Mouse (Mus musculus) forelimb bud, embryonic 11.5 days (tissue): ENCODE data around the gene Fdxacb1.

Experiments used
- DNase-seq: peaks from one replicate; pipeline ENCODE4 v3.0.0-alpha.2; 2012; ENCODE audit warnings: low read depth, low spot score

The Fdxacb1 gene

GRCm38 (mm10) chr9:50746214-50746677 is 21.8 kb upstream of the Fdxacb1 start, which contains the start of gene 2310030G06Rik:
Gene 2310030G06Rik, minus strand, starts transcription at chr9:50746536.
- peak; percentile 56 for DNase-seq

DNA sequence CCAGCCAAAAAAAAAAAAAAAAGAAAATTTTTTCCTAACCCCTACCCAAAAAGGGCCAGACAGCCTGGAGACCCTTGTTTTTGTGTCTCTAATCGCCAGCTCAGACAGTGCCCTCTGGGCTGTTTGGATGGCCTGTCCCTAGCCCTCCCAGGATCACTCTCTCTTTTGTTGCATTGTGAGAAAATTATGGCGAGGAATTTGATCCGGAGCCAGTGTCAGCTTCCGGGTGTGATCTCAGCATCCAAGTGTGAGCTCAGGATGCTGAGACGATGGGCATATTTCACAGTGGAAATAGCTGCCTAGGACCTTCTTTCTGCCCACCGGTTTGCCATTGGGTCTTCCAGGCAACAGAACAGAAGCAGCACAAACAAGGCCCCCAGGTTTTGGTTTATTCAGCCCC is 17.3 kb upstream of the Fdxacb1 start:
- no peak for DNase-seq

DNA sequence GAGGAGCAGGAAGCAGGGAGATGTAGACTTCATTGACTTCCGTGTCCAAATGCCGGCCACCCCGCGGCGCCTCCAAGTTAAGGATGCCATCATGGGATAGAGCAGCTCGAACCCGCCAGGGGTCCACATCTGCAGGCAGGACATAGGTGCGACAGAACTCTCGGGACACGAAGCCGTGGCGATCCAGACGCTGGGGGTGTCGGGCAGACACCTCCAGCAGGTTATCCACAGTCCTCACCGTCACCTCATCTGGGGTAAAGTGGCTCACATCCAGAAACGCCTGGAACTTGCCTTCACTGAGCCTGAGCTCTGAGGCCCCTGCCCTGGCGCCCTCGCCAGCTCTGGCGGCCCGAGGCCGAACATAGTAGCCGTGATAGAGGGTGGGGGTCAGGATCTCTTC is 16.7 kb upstream of the Fdxacb1 start, which contains the start of gene Cryab:
Cryab (plus strand) TSS at position 3 of the 400 bp plus-strand sequence.
- no peak for DNase-seq

DNA sequence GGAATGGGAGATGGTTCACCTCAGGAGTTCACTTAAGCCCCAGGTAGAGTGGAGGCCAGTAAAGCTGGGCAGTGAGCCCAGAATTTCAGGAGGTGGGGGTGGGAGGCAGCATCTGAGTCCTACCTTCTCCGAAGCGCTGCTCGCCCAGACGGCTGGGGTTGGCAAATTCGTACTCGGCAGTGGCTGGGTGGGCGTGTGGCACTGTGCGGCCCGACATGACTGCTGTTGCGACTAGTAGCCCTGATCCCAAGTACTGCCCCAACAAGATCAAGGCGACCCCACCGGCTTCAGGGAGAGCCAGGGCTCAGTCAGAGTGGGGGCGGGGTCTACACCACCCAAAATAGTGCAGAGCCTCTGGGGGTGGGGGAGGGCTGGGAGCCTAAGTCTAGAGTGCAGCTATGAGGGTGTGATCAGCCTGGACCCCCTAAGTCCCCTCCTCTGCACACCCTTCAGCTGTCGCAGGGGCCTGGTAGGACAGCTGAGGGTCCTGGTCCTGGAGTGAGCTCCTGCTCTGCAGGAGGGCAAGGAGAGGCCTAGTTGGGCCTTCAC is 15.9 kb upstream of the Fdxacb1 start, which contains the start of gene Hspb2:
Hspb2 (minus strand) TSS at position 301 of the 549 bp plus-strand sequence.
- DNase-seq: no peak

- DNase-seq: no peak
These were observed 15.0 kb upstream of the Fdxacb1 start for GRCm38 (mm10) chr9:50752784-50753615.

DNA sequence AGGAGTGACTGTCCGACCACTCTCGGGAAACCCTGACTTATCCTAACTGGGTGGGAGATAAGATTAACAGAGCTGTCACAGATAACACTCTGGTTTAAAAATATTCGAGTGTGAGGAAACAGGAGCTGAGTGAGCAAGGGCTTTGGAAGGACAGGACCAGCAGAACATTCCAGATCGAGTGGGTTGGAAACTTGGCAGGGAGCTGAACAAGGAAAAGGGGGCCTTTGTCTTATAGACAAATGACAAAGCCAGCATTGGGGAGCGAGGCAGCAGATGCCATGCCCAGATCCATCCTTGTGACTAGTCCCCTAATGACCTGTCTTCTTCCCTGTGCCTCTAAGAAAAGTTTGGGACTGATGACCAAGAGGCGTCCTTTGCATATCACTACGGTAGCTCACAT is 14.1 kb upstream of the Fdxacb1 start:
- DNase-seq: no peak

DNA sequence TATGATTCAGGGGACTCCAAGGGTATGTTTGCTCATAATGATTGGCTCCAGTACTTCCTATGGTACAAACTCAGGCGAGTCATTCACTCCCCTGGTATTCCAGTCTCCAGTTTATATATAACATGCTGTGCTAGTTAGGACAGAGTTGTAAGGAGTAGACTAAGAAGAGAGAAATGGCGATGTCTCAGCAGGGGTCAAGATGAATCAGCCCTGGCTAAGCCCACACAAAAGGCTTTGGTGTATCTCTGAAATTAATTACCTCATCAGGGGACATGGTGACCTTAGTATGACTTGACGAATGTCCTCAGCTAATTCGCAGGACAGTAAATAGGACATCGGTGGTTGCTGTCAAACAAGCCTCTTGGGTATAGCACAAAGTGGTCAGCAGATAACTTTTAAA is 11.3 kb upstream of the Fdxacb1 start:
- no peak for DNase-seq

GRCm38 (mm10) chr9:50761520-50762243 is 6.4 kb upstream of the Fdxacb1 start:
- DNase-seq: no peak

DNA sequence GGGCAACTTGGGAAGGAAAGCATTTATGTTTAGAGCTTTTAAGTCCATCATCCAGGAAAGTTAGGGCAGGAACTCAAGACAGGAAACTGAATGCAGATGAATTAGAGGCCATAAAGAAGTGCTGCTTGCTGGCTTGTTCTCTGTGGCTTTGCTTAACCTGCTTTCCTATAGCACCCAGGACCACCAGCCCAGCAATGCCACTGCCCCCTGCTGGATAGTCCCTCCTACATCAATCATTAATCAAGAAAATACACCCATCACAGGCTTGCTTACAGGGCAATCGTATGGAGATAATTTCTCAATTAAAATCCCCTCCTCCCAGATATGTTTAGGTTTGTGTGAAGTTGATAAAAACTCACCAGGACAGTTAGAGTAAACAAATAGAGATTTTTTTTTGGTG is 4.7 kb upstream of the Fdxacb1 start:
- DNase-seq: no peak

GRCm38 (mm10) chr9:50767531-50768106 is 417 bp upstream of the Fdxacb1 start:
- DNase-seq: no peak

GRCm38 (mm10) chr9:50770011-50770410 is 2.0 kb downstream of the Fdxacb1 start:
- DNase-seq: no peak

- no peak for DNase-seq
These were observed 6.0 kb downstream of the Fdxacb1 start for GRCm38 (mm10) chr9:50774026-50774462.

- peak; percentile 90 for DNase-seq
These were observed 7.1 kb downstream of the Fdxacb1 start, which contains the start of the genes Alg9 and 1110032A03Rik for GRCm38 (mm10) chr9:50774991-50775612. Gene Alg9, plus strand, starts transcription at chr9:50775019. Gene 1110032A03Rik, minus strand, starts transcription at chr9:50775520.

DNA sequence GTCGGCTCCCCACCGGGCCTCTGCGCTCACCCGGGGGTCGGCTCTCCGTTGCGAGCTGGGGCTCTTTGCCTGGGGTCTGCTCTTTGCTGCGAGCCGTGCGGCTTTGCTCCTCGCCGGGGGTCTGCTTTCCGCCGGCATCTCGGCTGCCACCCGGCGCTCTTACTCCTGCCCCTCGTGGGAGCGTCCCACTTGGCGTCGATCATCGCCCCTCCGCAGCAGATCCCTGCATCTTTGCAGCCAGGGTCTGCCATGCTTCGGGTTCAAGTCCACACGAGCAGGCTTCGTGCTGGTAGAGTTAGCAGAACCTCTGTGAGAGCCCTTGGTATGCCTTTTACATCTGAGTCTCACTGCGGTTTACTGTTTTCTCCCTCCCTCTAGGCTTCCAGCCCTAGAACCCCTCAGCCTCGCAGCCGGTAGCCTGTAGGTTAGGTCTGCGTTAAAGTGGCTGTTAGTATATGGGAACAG is 7.7 kb downstream of the Fdxacb1 start:
- DNase-seq: peak; percentile 16

DNA sequence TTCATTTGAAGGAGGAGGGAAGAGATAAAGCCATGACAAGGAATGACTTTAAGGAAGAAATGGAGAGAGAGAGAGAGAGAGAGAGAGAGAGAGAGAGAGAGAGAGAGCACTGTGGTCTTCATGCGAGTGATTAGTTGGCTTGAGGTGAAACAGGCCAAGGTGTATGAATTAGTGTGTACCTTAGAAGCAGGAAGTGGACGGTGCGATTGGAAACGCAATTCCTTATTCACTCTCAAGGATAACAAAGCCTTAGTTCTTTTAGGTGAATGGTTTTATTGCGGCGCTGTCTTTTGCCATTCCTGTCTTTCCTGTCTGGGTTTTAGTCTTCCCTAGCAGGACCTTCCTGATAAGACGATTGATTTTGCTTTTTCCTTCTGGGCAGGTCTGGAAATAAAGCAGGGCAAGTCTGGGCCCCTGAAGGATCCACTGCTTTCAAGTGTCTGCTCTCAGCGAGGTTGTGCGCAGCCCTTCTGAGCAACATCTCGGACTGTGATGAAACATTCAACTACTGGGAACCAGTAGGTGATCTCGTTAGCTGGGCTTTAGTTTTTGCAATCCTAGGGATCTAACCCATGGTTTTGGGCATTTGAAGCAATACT is 8.2 kb downstream of the Fdxacb1 start:
- no peak for DNase-seq

GRCm38 (mm10) chr9:50782155-50782554 is 14.1 kb downstream of the Fdxacb1 start:
- DNase-seq: no peak

GRCm38 (mm10) chr9:50795266-50795665 is 27.2 kb downstream of the Fdxacb1 start:
- DNase-seq: no peak

DNA sequence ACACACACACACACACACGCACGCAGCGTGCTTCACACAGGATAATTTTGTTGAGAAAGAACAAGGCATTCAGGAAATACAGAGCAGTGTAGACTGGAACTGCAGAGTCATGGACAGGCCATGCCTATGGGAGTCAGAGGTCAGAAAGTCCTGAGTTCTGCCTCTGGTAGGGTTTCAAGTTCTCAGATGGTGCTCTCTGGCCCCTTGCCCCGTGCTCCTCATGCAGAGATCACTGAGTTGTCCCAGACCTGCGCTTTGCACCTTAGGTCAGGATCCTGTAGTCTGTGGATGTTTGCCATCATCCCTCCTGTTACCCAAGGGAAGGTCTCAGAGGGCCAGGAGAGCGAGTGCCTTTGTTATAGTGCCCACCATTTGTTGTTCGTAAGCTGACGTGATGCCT is 28.7 kb downstream of the Fdxacb1 start:
- DNase-seq: no peak

- DNase-seq: no peak
These were observed 29.6 kb downstream of the Fdxacb1 start for GRCm38 (mm10) chr9:50797641-50798040.

GRCm38 (mm10) chr9:50798368-50798767 is 30.3 kb downstream of the Fdxacb1 start:
- no peak for DNase-seq

GRCm38 (mm10) chr9:50800985-50801384 is 32.9 kb downstream of the Fdxacb1 start:
- peak; percentile 20 for DNase-seq
